Mouse (Mus musculus) C2C12 (cell line): ENCODE measurements around the gene Gm9732.
"Not testable (repeated sequence)": the region's sequence is repeated elsewhere in the genome, so short reads cannot be mapped to it uniquely, and the experiment has no call there.

Experiments used
- CEBPB ChIP-seq: IDR thresholded peaks from one replicate; pipeline ENCODE4 v1.6.1; 2011; ENCODE audit warnings: low read depth, mild to moderate bottlenecking, control low read depth, moderate library complexity
- CTCF ChIP-seq: IDR thresholded peaks from one replicate; pipeline ENCODE4 v1.5.1; 2011; ENCODE audit not compliant: control insufficient read depth, insufficient read depth, insufficient read length
- MAX ChIP-seq: IDR thresholded peaks from one replicate; pipeline ENCODE4 v1.6.1; 2011; ENCODE audit warnings: mild to moderate bottlenecking, control low read depth
- MYOD1 ChIP-seq: IDR thresholded peaks from one replicate; pipeline ENCODE4 v1.6.1; 2011; ENCODE audit warnings: low read depth; ENCODE audit not compliant: control insufficient read depth, insufficient read length
- MYOG ChIP-seq: IDR thresholded peaks from one replicate; pipeline ENCODE4 v1.6.1; 2011; ENCODE audit not compliant: control insufficient read depth, insufficient read length; ENCODE audit errors: extremely low read depth
- USF1 ChIP-seq: IDR thresholded peaks from one replicate; pipeline ENCODE4 v1.6.1; 2011; ENCODE audit warnings: low read depth, mild to moderate bottlenecking, control low read depth, moderate library complexity

GRCm38 (mm10) chr14:43263421-43263820 lies 11.4 kb upstream of the Gm9732 start:
- TF ChIP-seq CTCF, MYOG, MAX, CEBPB, USF1, MYOD1: not testable (repeated sequence)
